Mouse (Mus musculus): ENCODE results near the gene Slc7a9. TPM values are rescaled to one million over a fixed set of nuclear protein-coding genes. Genes with fewer than 3 reads are reported as not detected.

The Slc7a9 gene
- total RNA-seq (2021) = not detected
- long read RNA-seq, experiment 1 = 0 reads
- long read RNA-seq, experiment 2 = 0 reads

GRCm38 (mm10) chr7:35447996-35448846 is at the start of gene Slc7a9:
Gene Slc7a9, plus strand, starts transcription at chr7:35448796.
- TF ChIP-seq CTCF (conservative IDR thresholded peaks at IDR 0.05) = no peak
- Histone ChIP-seq H3K4me3 (no peak within 1 kb of the TSS), H3K27ac (no peak within 1 kb of the TSS)
- no peak for DNase-seq (ENCODE audit: low spot score in 2 of 2)

- H3K4me3 ChIP-seq = no peak overlapping the region
- no peak overlapping the region for H3K27ac ChIP-seq
- no peak for TF ChIP-seq CTCF (conservative IDR thresholded peaks at IDR 0.05)
Observed at GRCm38 (mm10) chr7:35401169-35401568, 47.4 kb upstream of the Slc7a9 start.

GRCm38 (mm10) chr7:35415226-35415625 is 33.4 kb upstream of the Slc7a9 start:
- no peak for DNase-seq (ENCODE audit: low spot score in 2 of 2)
- Histone ChIP-seq H3K27ac (no peak overlapping the region), H3K4me3 (no peak overlapping the region)
- no peak for TF ChIP-seq CTCF (conservative IDR thresholded peaks at IDR 0.05)

More at GRCm38 (mm10) chr7:35401169-35401568, 47.4 kb upstream of the Slc7a9 start:
- no peak for DNase-seq (ENCODE audit: low spot score in 2 of 2)

GRCm38 (mm10) chr7:35415801-35416653 is 32.6 kb upstream of the Slc7a9 start:
- Histone ChIP-seq H3K4me3 (no peak overlapping the region), H3K27ac (no peak overlapping the region)
- no peak for TF ChIP-seq CTCF (conservative IDR thresholded peaks at IDR 0.05)
- DNase-seq (ENCODE audit: low spot score in 2 of 2) = no peak

GRCm38 (mm10) chr7:35416654-35416948 is 32.0 kb upstream of the Slc7a9 start:
- no peak overlapping the region for H3K27ac ChIP-seq
- no peak overlapping the region for H3K4me3 ChIP-seq
- DNase-seq (ENCODE audit: low spot score in 2 of 2) = no peak
- no peak for TF ChIP-seq CTCF (conservative IDR thresholded peaks at IDR 0.05)

- Histone ChIP-seq H3K27ac (no peak overlapping the region), H3K4me3 (no peak overlapping the region)
- no peak for TF ChIP-seq CTCF (conservative IDR thresholded peaks at IDR 0.05)
- DNase-seq (ENCODE audit: low spot score in 2 of 2) = no peak
Observed at GRCm38 (mm10) chr7:35423071-35423470, 25.5 kb upstream of the Slc7a9 start.

GRCm38 (mm10) chr7:35428146-35428545 is 20.4 kb upstream of the Slc7a9 start:
- Histone ChIP-seq H3K4me3 (no peak overlapping the region), H3K27ac (no peak overlapping the region)
- no peak for DNase-seq (ENCODE audit: low spot score in 2 of 2)
- no peak for TF ChIP-seq CTCF (conservative IDR thresholded peaks at IDR 0.05)

- Histone ChIP-seq H3K27ac (no peak overlapping the region), H3K4me3 (no peak overlapping the region)
- TF ChIP-seq CTCF (conservative IDR thresholded peaks at IDR 0.05) = no peak
- DNase-seq (ENCODE audit: low spot score in 2 of 2) = no peak
Observed at GRCm38 (mm10) chr7:35435266-35435665, 13.3 kb upstream of the Slc7a9 start.

- no peak overlapping the region for H3K27ac ChIP-seq
- no peak for TF ChIP-seq CTCF (conservative IDR thresholded peaks at IDR 0.05)
- DNase-seq (ENCODE audit: low spot score in 2 of 2) = no peak
Observed at GRCm38 (mm10) chr7:35447501-35447900, 1.1 kb upstream of the Slc7a9 start.

GRCm38 (mm10) chr7:35448867-35449266 is 271 bp downstream of the Slc7a9 start:
- DNase-seq (ENCODE audit: low spot score in 2 of 2) = no peak
- TF ChIP-seq CTCF (conservative IDR thresholded peaks at IDR 0.05) = no peak
- no peak overlapping the region for H3K4me3 ChIP-seq
- no peak overlapping the region for H3K27ac ChIP-seq

More at GRCm38 (mm10) chr7:35447501-35447900, 1.1 kb upstream of the Slc7a9 start:
- H3K4me3 ChIP-seq = no peak overlapping the region

- DNase-seq (ENCODE audit: low spot score in 2 of 2) = no peak
- Histone ChIP-seq H3K4me3 (no peak overlapping the region), H3K27ac (no peak overlapping the region)
- TF ChIP-seq CTCF (conservative IDR thresholded peaks at IDR 0.05) = no peak
Observed at GRCm38 (mm10) chr7:35456091-35456814, 7.7 kb downstream of the Slc7a9 start.

- DNase-seq (ENCODE audit: low spot score in 2 of 2) = no peak
- H3K27ac ChIP-seq = no peak overlapping the region
- H3K4me3 ChIP-seq = no peak overlapping the region
- no peak for TF ChIP-seq CTCF (conservative IDR thresholded peaks at IDR 0.05)
Observed at GRCm38 (mm10) chr7:35460971-35461370, 12.4 kb downstream of the Slc7a9 start.

- H3K4me3 ChIP-seq = no peak overlapping the region
- TF ChIP-seq CTCF (conservative IDR thresholded peaks at IDR 0.05) = no peak
- DNase-seq (ENCODE audit: low spot score in 2 of 2) = peak; percentile 30 to 42
- H3K27ac ChIP-seq = no peak overlapping the region
Observed at GRCm38 (mm10) chr7:35465027-35465426, 16.4 kb downstream of the Slc7a9 start.
